Mouse (Mus musculus): ENCODE measurements around the gene Armc7.

DNA sequence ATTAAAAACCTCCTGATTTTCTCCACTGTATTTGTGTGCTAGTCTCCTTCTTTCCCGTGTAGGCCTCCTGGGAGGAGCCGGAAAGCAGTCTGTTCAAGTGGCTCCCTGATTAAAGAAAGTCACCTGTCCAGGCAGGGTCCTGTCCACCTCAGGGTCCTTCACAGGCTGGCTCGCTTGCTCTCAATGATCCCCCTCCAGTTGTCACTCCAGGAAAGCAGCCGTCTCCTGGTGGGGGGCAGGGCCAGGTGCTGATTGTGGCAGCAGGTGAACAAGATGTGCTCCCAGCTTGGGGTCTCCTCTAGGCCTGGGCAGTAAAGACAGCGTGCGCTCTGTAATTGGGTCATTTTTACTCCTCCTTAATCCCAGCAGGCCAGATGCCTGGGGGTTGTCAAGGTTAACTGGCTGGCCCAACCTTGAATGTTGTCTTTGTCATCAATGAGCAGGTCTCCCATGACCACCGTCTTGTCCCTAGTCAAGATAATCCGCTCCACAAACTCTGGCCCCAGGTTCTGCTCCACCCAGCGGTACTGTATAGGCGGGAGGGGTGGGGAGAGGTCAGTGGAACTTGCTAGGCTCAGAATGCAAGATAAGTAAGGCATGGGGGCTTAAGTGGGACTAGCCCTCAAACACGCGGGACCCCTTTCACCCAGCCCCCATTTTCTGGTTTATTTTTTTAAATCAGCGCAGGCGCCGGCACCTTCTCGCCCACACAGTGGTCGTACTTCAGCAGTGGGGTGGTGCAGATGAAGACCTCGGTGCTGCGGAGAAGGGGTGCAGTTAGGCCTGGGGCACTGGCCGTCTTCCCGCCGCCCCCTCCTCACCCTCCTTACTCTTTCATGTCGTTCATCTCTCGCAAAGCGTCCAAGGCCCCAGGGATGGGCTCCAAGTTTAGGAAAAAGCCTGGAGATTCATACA is 15.2 kb downstream of the Armc7 start:
- TF ChIP-seq GATA1 (IDR thresholded peaks at IDR 0.05; ENCODE audit: low read length) = no peak
- TF ChIP-seq TAL1 (IDR thresholded peaks at IDR 0.05; ENCODE audit: low read length) = no peak
